ENCODE assay signal across 7 mouse cellular contexts in the genomic region with DNA sequence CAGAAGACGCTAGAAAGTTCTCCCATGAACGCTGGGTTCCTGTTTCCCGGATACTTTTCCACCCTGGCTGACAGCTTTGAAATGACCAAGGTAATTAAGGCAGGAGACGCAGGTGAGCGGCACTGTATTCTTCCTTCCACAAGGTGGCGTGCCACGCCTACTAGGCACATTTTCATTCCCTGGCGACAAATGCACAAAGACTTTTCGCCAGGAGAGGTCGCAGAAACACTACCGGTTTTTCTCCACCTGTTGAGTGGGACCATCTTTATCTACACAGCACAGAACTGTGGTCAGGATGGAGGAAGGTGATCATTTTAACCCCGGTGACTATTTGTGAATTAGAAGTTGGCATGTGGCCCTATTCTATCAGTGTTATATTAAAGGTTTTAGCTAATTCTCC. TPM values are rescaled to one million over a fixed set of nuclear protein-coding genes. Genes with fewer than 3 reads are reported as not detected.
DNase-seq lines count a peak whose midpoint lies in the region; ATAC-seq lines count a peak whose summit lies in the region.

No protein-coding gene starts in this region.

- H3K36me3 ChIP-seq in midbrain, embryonic 14.5 days (ENCODE audit: control insufficient read depth, insufficient read depth, low read length) = no peaks in the 10 kb centered on the region

- no peak for ATAC-seq in midbrain, embryonic 14.5 days (ENCODE audit: low FRiP score, low TSS enrichment)

- H3K27me3 ChIP-seq in midbrain, embryonic 14.5 days (ENCODE audit: control insufficient read depth, insufficient read depth, low read length) = no peaks in the 10 kb centered on the region

- no peaks in the 10 kb centered on the region for H3K9me3 ChIP-seq in midbrain, embryonic 14.5 days (ENCODE audit: control insufficient read depth, low read length)

- H3K4me1 ChIP-seq in midbrain, embryonic 14.5 days (ENCODE audit: control insufficient read depth, insufficient read depth, low read length) = no peaks in the 10 kb centered on the region

- H3K4me2 ChIP-seq in midbrain, embryonic 14.5 days (ENCODE audit: low read length) = 0 out of 2 replicates have a peak overlapping the region, but pooled peaks have one; percentile 25

- intact Hi-C loops in gastrocnemius, postnatal 36 days (cut with DNase I) = loop anchor here (2.0 kb wide), 1 partner anchor 190 kb away; no protein-coding TSS in a partner anchor
- intact Hi-C loops in left cerebral cortex, postnatal 4 days (cut with DNase I) = loop anchor here (2.0 to 5.0 kb wide), 2 partner anchors 150 to 191 kb away; no protein-coding TSS in a partner anchor

- H3K4me3 ChIP-seq in midbrain, embryonic 14.5 days (replicated peaks; ENCODE audit: low read depth, low read length) = no peak overlapping the region

- peak; percentile 73 to 74 for DNase-seq in adrenal gland, adult 18-20 months (ENCODE audit: low spot score in 2 of 2)
- DNase-seq in embryo, embryonic 10.5 days (ENCODE audit: low spot score) = peak; percentile 94
- DNase-seq in gastrocnemius, postnatal 36 days = peak; percentile 53 to 63
- DNase-seq in kidney, adult 18-20 months = peak; percentile 91
- DNase-seq in left cerebral cortex, postnatal 4 days = peak; percentile 84
- DNase-seq in midbrain, embryonic 14.5 days = peak; percentile 94
- DNase-seq in spleen, adult 18-20 months = peak; percentile 35 to 69

- H3K27ac ChIP-seq in midbrain, embryonic 14.5 days (replicated peaks; ENCODE audit: low read depth, low read length) = no peak overlapping the region

- 3% methylated on average over 12 of the region's 12 CpGs for WGBS in midbrain, embryonic 14.5 days

- H3K9ac ChIP-seq in midbrain, embryonic 14.5 days (replicated peaks; ENCODE audit: low read length) = no peak overlapping the region

RNA-seq across cellular contexts. Expression of gene Rbm34, which starts 15.6 kb away (rescaled TPM):
- 10 to 100 TPM; 10.8 to 11.3 TPM for total RNA-seq in adrenal gland, adult 18-20 months (2021)
- 1 to 10 TPM; 3.4 to 5.1 TPM for total RNA-seq in gastrocnemius, postnatal 36 days (2021)
- total RNA-seq in left cerebral cortex, postnatal 4 days (2021) = 10 to 100 TPM; 18.8 to 19.5 TPM
- polyA plus RNA-seq in midbrain, embryonic 14.5 days (2014; fragmentation: Nextera tagmentation; extraction: Ambion mirVana) = 25.5 and 28.1 TPM in 2 replicates

RNA-seq across cellular contexts. Expression of gene Tomm20, which starts 40.9 kb away (rescaled TPM):
- total RNA-seq in adrenal gland, adult 18-20 months (2021) = 100 to 1,000 TPM; 186 to 207 TPM
- total RNA-seq in gastrocnemius, postnatal 36 days (2021) = 10 to 100 TPM; 73.0 to 86.8 TPM
- 100 to 1,000 TPM; 134 to 136 TPM for total RNA-seq in left cerebral cortex, postnatal 4 days (2021)
- 205 and 220 TPM in 2 replicates for polyA plus RNA-seq in midbrain, embryonic 14.5 days (2014; fragmentation: Nextera tagmentation; extraction: Ambion mirVana)
